Mouse (Mus musculus) liver, postnatal 0 days (tissue): ENCODE measurements around the gene Troap. TPM values are rescaled to one million over a fixed set of nuclear protein-coding genes. Genes with fewer than 3 reads are reported as not detected.

Experiments
- ATAC-seq: fragments of 200-750 bp; cut with Nextera tagmentation; 2 replicates; pipeline ENCODE4 v1.8.0; 2017; ENCODE audit warnings: mild to moderate bottlenecking, moderate library complexity
- DNase-seq: peaks from one replicate; pipeline ENCODE4 v3.0.0-alpha.2; 2016
- H3K27ac ChIP-seq: fragments of 300-500 bp; sonication (generic); 2 replicates; pipeline ENCODE4 v1.5.1; 2014; ENCODE audit warnings: antibody characterized with exemption, moderate library complexity, mild to moderate bottlenecking, low read depth
- H3K27me3 ChIP-seq: fragments of 300-500 bp; sonication (generic); 2 replicates; pipeline ENCODE4 v1.6.1; 2014; ENCODE audit warnings: low read length, control low read depth, mixed read lengths; ENCODE audit not compliant: insufficient read depth
- H3K36me3 ChIP-seq: fragments of 300-500 bp; sonication (generic); replicated peaks from 2 replicates; pipeline ENCODE4 v1.6.1; 2014; ENCODE audit warnings: mild to moderate bottlenecking, control low read depth, low read length, moderate library complexity, mixed read lengths; ENCODE audit not compliant: insufficient read depth
- H3K4me1 ChIP-seq: fragments of 300-500 bp; sonication (generic); 2 replicates; pipeline ENCODE4 v1.6.1; 2014; ENCODE audit warnings: antibody characterized with exemption, mild to moderate bottlenecking, control low read depth; ENCODE audit not compliant: insufficient read depth
- H3K4me2 ChIP-seq: fragments of 300-500 bp; sonication (generic); 2 replicates; pipeline ENCODE4 v1.6.1; 2014; ENCODE audit warnings: low read depth, mild to moderate bottlenecking, low read length, moderate library complexity, mixed read lengths
- H3K4me3 ChIP-seq: fragments of 300-500 bp; sonication (generic); 2 replicates; pipeline ENCODE4 v1.5.1; 2014; ENCODE audit warnings: low read depth, low read length
- H3K9ac ChIP-seq: fragments of 300-500 bp; sonication (generic); replicated peaks from 2 replicates; pipeline ENCODE4 v1.6.1; 2014; ENCODE audit warnings: mild to moderate bottlenecking, moderate library complexity
- H3K9me3 ChIP-seq: fragments of 300-500 bp; sonication (generic); 2 replicates; pipeline ENCODE4 v1.6.1; 2016; ENCODE audit warnings: mild to moderate bottlenecking, control low read depth, low read length, mixed read lengths
- CTCF ChIP-seq: sonication (generic); IDR thresholded peaks from 2 replicates; pipeline ENCODE4 v1.5.1; 2016; ENCODE audit warnings: antibody characterized with exemption, low read depth
- EP300 ChIP-seq: IDR thresholded peaks from 2 replicates; pipeline ENCODE4 v1.6.1; 2016; ENCODE audit warnings: antibody characterized with exemption, low read depth, mild to moderate bottlenecking
- WGBS: fragments of 180-500 bp; shearing (Covaris S2); extraction: QIAGEN DNeasy Blood & Tissue Kit; methylation state at CpG from one replicate; pipeline ENCODE4 v1.1.7; 2014; ENCODE audit not compliant: insufficient replicate concordance; 5-methylcytosine and 5-hydroxymethylcytosine counted together
- polyA plus RNA-seq: library from polyadenylated mRNA; unstranded; fragments of >200 nt; fragmentation: Nextera tagmentation; extraction: Ambion mirVana; gene quantifications from 2 replicates; pipeline ENCODE4 v1.2.1, GENCODE M21; 2015

Gene Troap
- polyA plus RNA-seq, 1 experiment from 2014 or later: 6.7 TPM

GRCm38 (mm10) chr15:99105238-99105637 is 30.9 kb downstream of the Troap start:
- ATAC-seq: no peak
- H3K4me3 ChIP-seq: no peak overlapping the region
- H3K36me3 ChIP-seq: no peaks in the 10 kb centered on the region
- no peaks in the 10 kb centered on the region for H3K9me3 ChIP-seq
- 38% methylated on average over 7 of the region's 7 CpGs for WGBS
- 0 out of 2 replicates have a peak, but pooled peaks cover 4% of the 10 kb centered on the region for H3K27me3 ChIP-seq
- no peak for TF ChIP-seq EP300
- TF ChIP-seq CTCF: no peak
- no peak overlapping the region for H3K27ac ChIP-seq
- no peak overlapping the region for H3K9ac ChIP-seq
- 0 out of 2 replicates have a peak, but pooled peaks cover 4% of the 10 kb centered on the region for H3K4me1 ChIP-seq
- no peak overlapping the region for H3K4me2 ChIP-seq
- DNase-seq: no peak

- ATAC-seq: no peak
- Histone ChIP-seq H3K4me2 (no peak overlapping the region), H3K9ac (no peak overlapping the region), H3K36me3 (no peaks in the 10 kb centered on the region), H3K27ac (no peak overlapping the region), H3K4me1 (no peaks in the 10 kb centered on the region), H3K9me3 (no peaks in the 10 kb centered on the region), H3K4me3 (no peak overlapping the region), H3K27me3 (no peaks in the 10 kb centered on the region)
- 70% methylated on average over 3 of the region's 3 CpGs for WGBS
- no peak for DNase-seq
- no peak for TF ChIP-seq CTCF
- TF ChIP-seq EP300: no peak
Measured at GRCm38 (mm10) chr15:99107866-99108265, 33.5 kb downstream of the Troap start.

- ATAC-seq (no peak), DNase-seq (no peak)
- WGBS: 72% methylated on average over 3 of the region's 3 CpGs
- H3K36me3 ChIP-seq: no peaks in the 10 kb centered on the region
- H3K4me1 ChIP-seq: 0 out of 2 replicates have a peak, but pooled peaks cover 3% of the 10 kb centered on the region
- TF ChIP-seq EP300: no peak
- no peak overlapping the region for H3K9ac ChIP-seq
- H3K27me3 ChIP-seq: no peaks in the 10 kb centered on the region
- no peak overlapping the region for H3K27ac ChIP-seq
- H3K4me3 ChIP-seq: no peak overlapping the region
- no peaks in the 10 kb centered on the region for H3K9me3 ChIP-seq
- no peak overlapping the region for H3K4me2 ChIP-seq
Measured at GRCm38 (mm10) chr15:99111139-99111538, 36.8 kb downstream of the Troap start.

- Histone ChIP-seq H3K4me1 (peaks cover 3% of the 10 kb centered on the region; the same call in 1 of the 2 replicates), H3K36me3 (no peaks in the 10 kb centered on the region), H3K9me3 (no peaks in the 10 kb centered on the region), H3K9ac (no peak overlapping the region), H3K4me3 (no peak overlapping the region), H3K27ac (no peak overlapping the region), H3K27me3 (no peaks in the 10 kb centered on the region), H3K4me2 (no peak overlapping the region)
- no peak for TF ChIP-seq CTCF
- no peak for TF ChIP-seq EP300
- WGBS: 54% methylated on average over 4 of the region's 4 CpGs
- ATAC-seq (no peak), DNase-seq (no peak)
Measured at GRCm38 (mm10) chr15:99111809-99112208, 37.4 kb downstream of the Troap start.

GRCm38 (mm10) chr15:99112843-99113395 is 38.5 kb downstream of the Troap start:
- peak overlapping the region; percentile 36; the same call in 1 of the 2 replicates for H3K4me2 ChIP-seq
- H3K27me3 ChIP-seq: no peaks in the 10 kb centered on the region
- H3K9me3 ChIP-seq: no peaks in the 10 kb centered on the region
- no peaks in the 10 kb centered on the region for H3K36me3 ChIP-seq
- DNase-seq: no peak
- TF ChIP-seq CTCF (no peak), EP300 (no peak)
- WGBS: 68% methylated on average over 11 of the region's 11 CpGs
- H3K9ac ChIP-seq: no peak overlapping the region
- peaks cover 3% of the 10 kb centered on the region; the same call in 1 of the 2 replicates for H3K4me1 ChIP-seq
- H3K27ac ChIP-seq: no peak overlapping the region
- ATAC-seq: no peak
- H3K4me3 ChIP-seq: no peak overlapping the region

GRCm38 (mm10) chr15:99113396-99113975 is 39.1 kb downstream of the Troap start:
- Histone ChIP-seq H3K9me3 (no peaks in the 10 kb centered on the region), H3K36me3 (no peaks in the 10 kb centered on the region), H3K9ac (no peak overlapping the region), H3K27ac (no peak overlapping the region), H3K4me3 (no peak overlapping the region), H3K27me3 (no peaks in the 10 kb centered on the region), H3K4me1 (peaks cover 3% of the 10 kb centered on the region; the same call in 1 of the 2 replicates), H3K4me2 (peak overlapping the region; percentile 36)
- TF ChIP-seq CTCF: peak; percentile 55
- no peak for TF ChIP-seq EP300
- no peak for DNase-seq
- WGBS: 10% methylated on average over 9 of the region's 9 CpGs
- 0 out of 2 replicates have a peak, but pooled peaks have one; percentile 15 for ATAC-seq
